Mouse (Mus musculus): ENCODE measurements around the gene Arhgap22.

Arhgap22 gene

GRCm38 (mm10) chr14:33374089-33374488 lies 160.3 kb downstream of the Arhgap22 start:
- no peak for DNase-seq

DNA sequence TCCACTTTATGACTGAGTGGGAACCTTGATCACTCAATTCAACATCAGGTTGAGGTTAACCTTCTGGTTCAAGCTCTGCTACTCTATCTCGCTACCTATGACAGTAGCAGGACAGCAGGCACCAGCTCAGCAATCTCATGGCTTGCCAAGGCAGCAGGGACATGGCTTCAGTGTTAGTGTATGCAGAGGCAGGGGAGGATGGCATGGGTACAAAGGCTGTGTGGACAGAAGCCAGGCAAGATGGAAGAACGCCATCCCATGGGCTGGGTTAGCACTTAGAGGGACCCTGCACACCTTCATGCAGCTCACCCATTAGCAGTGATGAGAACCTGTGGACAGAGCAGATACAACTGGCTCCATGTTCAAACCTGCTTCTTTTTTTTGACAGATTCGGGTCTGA lies 163.4 kb downstream of the Arhgap22 start:
- no peak for DNase-seq

- no peak for DNase-seq
These were observed 164.9 kb downstream of the Arhgap22 start for GRCm38 (mm10) chr14:33378723-33379122.

- DNase-seq, result peak; percentile 60 to 81
These were observed 167.1 kb downstream of the Arhgap22 start for GRCm38 (mm10) chr14:33380830-33381457.

- DNase-seq, result no peak
These were observed 184.4 kb downstream of the Arhgap22 start for GRCm38 (mm10) chr14:33398065-33398860.

DNA sequence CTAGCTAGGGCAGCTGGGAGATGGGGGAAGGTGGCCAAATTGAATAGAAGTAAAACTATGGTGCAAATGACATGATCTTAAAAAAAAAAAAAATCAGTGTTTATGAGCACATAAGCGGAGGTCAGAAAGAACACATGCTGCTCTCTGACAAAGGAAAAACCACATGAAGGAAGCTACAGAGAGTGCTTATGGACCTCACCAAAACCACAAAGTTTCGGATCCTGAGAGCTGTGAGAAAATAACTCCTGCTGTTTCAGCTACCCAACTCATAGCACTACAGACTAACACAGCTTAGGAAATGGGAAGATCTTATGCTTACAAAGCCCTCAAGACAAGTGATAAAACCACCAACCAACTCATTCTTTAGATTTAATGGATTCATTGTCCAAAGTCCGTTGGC lies 186.2 kb downstream of the Arhgap22 start:
- DNase-seq, result no peak

GRCm38 (mm10) chr14:33402331-33402730 lies 188.5 kb downstream of the Arhgap22 start:
- DNase-seq, result no peak

DNA sequence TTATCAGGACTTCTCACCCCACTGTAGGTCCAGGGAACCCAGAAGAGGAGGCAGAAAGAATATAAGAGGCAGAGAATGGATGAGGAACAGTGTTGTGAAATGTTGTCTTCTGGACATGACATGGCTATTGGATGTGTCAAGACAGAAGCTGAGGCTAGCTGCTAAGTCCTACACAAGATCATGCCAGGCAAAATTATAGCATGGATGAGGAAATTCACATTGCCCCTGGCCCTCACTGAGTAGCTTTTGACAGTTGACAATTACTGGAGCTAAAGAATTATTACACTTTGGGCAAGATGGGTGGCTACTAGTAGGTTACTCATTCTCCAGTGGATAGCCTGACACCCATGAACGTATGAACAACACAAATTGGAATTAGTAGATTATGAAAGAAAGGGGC lies 201.9 kb downstream of the Arhgap22 start:
- no peak for DNase-seq

- DNase-seq, result no peak
These were observed 204.6 kb downstream of the Arhgap22 start for GRCm38 (mm10) chr14:33418311-33418909.

Measured in cerebellum, adult 18-20 months (tissue).